Mouse (Mus musculus): ENCODE measurements at regions not wholly inside any gene's neighbourhood (a gene's known extent, or its start where the extent isn't known, plus 50 kb on each side); places are given as distances from the start of the nearest gene placed in this dataset.

DNA sequence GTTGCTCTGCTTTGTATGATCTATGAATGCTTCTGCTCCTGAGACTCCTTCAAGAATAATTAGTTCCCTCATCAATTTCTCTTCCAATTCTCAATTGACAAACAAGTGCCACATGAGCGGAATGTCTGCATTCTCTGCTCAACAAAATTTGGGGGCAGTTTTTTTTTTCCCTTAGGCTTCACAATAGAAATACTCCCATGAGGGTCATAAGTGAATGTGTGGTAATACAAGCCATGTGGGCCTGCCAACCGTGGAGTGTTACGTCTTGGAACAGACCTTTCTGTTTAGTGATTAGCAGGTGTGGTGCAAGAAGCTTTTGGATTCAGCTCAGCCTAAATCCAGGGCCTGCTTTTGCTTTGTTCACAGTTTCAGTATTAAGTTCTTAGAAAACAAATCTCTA is 2232.6 kb downstream of the 9330182O14Rik start:
- no peak overlapping the region for H3K27ac ChIP-seq
- no peak overlapping the region for H3K9ac ChIP-seq (replicated peaks)
- TF ChIP-seq EP300 (IDR thresholded peaks at IDR 0.05; ENCODE audit: low read depth) (no peak), CTCF (IDR thresholded peaks at IDR 0.05; ENCODE audit: low read depth) (no peak)
- H3K4me2 ChIP-seq (ENCODE audit: low read depth): no peak overlapping the region
- no peaks in the 10 kb centered on the region for H3K4me1 ChIP-seq (replicated peaks; ENCODE audit: control insufficient read depth in 2 of 2, insufficient read depth in 2 of 2, low read length in 1 of 2)
- H3K4me3 ChIP-seq (ENCODE audit: insufficient read depth in 1 of 2, low read depth in 2 of 2, low read length in 2 of 2): no peak overlapping the region
- no peaks in the 10 kb centered on the region for H3K27me3 ChIP-seq (ENCODE audit: control insufficient read depth, insufficient read depth, low read length)
- no peaks in the 10 kb centered on the region for H3K36me3 ChIP-seq (replicated peaks; ENCODE audit: control insufficient read depth, insufficient read depth, low read depth)
- 64% methylated on average over 3 of the region's 3 CpGs for WGBS (ENCODE audit: insufficient replicate concordance)
- ATAC-seq (ENCODE audit: insufficient read depth): no peak
- no peaks in the 10 kb centered on the region for H3K9me3 ChIP-seq (ENCODE audit: control insufficient read depth, low read length)
- DNase-seq (ENCODE audit: low read depth in 3 of 3, low spot score in 3 of 3): no peak

DNA sequence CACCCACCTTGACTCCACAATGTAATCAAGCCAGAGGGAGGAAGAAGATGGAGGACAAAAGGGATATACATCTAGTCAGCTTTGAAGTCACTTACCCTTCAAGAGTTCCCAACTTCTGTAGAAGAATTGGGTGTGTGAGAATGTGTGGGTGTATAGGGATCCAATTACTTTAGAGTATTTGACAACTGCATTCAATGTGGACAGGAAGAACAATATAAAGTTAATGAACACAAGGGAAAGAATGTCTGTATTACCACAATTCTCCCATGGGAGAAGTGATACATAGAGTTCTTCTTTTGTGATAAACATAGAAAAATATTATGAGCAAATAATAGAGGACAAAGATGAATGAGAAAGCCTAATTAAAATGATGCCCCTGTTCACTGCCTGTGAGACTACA is 2235.4 kb downstream of the 9330182O14Rik start:
- H3K4me1 ChIP-seq (replicated peaks; ENCODE audit: control insufficient read depth in 2 of 2, insufficient read depth in 2 of 2, low read length in 1 of 2): no peaks in the 10 kb centered on the region
- H3K36me3 ChIP-seq (replicated peaks; ENCODE audit: control insufficient read depth, insufficient read depth, low read depth): no peaks in the 10 kb centered on the region
- H3K27ac ChIP-seq: no peak overlapping the region
- H3K9me3 ChIP-seq (ENCODE audit: control insufficient read depth, low read length): no peaks in the 10 kb centered on the region
- no peak for ATAC-seq (ENCODE audit: insufficient read depth)
- no peak overlapping the region for H3K4me2 ChIP-seq (ENCODE audit: low read depth)
- no peak overlapping the region for H3K9ac ChIP-seq (replicated peaks)
- no peak for DNase-seq (ENCODE audit: low read depth in 3 of 3, low spot score in 3 of 3)
- no peak overlapping the region for H3K4me3 ChIP-seq (ENCODE audit: insufficient read depth in 1 of 2, low read depth in 2 of 2, low read length in 2 of 2)
- no peak for TF ChIP-seq EP300 (IDR thresholded peaks at IDR 0.05; ENCODE audit: low read depth)
- TF ChIP-seq CTCF (IDR thresholded peaks at IDR 0.05; ENCODE audit: low read depth): no peak
- H3K27me3 ChIP-seq (ENCODE audit: control insufficient read depth, insufficient read depth, low read length): no peaks in the 10 kb centered on the region

DNA sequence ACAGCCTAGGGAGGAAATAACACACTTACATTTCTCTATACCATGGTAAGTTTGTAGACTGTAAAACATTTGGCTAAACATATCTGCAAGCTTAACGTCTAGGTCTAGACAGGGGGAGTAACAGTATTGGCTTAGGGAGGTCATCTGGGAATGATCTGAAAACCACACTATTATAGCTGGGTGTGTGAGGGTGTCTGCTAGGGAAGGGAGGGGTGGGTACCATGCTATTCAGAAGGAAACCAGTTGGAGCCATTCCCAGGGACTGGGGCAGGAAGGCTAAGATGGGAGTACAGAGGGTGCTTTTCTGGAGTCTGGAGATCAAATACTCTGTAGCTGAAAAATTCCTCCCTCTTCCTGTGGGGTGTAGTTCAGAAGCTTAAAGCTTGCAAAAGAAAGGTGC is 2235.9 kb downstream of the 9330182O14Rik start:
- no peak for ATAC-seq (ENCODE audit: insufficient read depth)
- H3K36me3 ChIP-seq (replicated peaks; ENCODE audit: control insufficient read depth, insufficient read depth, low read depth): no peaks in the 10 kb centered on the region
- H3K4me1 ChIP-seq (replicated peaks; ENCODE audit: control insufficient read depth in 2 of 2, insufficient read depth in 2 of 2, low read length in 1 of 2): no peaks in the 10 kb centered on the region
- no peak for TF ChIP-seq CTCF (IDR thresholded peaks at IDR 0.05; ENCODE audit: low read depth)
- TF ChIP-seq EP300 (IDR thresholded peaks at IDR 0.05; ENCODE audit: low read depth): no peak
- H3K27me3 ChIP-seq (ENCODE audit: control insufficient read depth, insufficient read depth, low read length): no peaks in the 10 kb centered on the region
- 50% methylated on average over 1 of the region's 1 CpGs for WGBS (ENCODE audit: insufficient replicate concordance)
- no peak overlapping the region for H3K27ac ChIP-seq
- H3K4me3 ChIP-seq (ENCODE audit: insufficient read depth in 1 of 2, low read depth in 2 of 2, low read length in 2 of 2): no peak overlapping the region
- H3K9me3 ChIP-seq (ENCODE audit: control insufficient read depth, low read length): no peaks in the 10 kb centered on the region
- DNase-seq (ENCODE audit: low read depth in 3 of 3, low spot score in 3 of 3): no peak
- no peak overlapping the region for H3K4me2 ChIP-seq (ENCODE audit: low read depth)
- no peak overlapping the region for H3K9ac ChIP-seq (replicated peaks)

DNA sequence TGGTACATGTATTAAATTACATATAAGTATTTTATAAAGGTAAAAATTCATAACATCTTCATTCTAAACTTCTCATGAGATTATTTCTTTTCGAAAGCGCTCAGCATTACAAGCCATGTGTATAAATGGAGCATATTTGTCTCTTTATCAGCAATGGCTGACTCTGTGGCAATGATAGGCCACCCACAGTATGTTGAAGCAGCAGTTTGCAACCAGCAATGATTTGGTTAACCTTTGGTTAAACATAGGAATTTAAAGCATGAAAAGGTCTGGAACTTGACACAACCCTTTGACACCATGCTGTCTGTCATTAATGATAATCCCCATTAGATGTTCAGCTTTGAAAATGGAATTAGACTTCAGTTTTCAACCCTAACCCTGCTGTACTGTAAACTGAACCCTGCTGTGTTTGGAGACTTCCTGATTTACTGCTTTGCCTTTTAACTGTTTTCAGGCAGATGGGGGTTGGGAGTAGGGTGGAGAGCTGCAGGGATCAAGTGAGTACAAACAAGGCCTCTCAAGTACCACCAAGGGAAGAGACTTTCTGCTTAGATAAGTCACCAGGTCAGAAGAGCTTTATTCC is 2238.6 kb downstream of the 9330182O14Rik start:
- Histone ChIP-seq H3K4me1 (replicated peaks; ENCODE audit: control insufficient read depth in 2 of 2, insufficient read depth in 2 of 2, low read length in 1 of 2) (no peaks in the 10 kb centered on the region), H3K27me3 (ENCODE audit: control insufficient read depth, insufficient read depth, low read length) (no peaks in the 10 kb centered on the region), H3K27ac (no peak overlapping the region), H3K36me3 (replicated peaks; ENCODE audit: control insufficient read depth, insufficient read depth, low read depth) (no peaks in the 10 kb centered on the region), H3K4me3 (ENCODE audit: insufficient read depth in 1 of 2, low read depth in 2 of 2, low read length in 2 of 2) (no peak overlapping the region), H3K4me2 (ENCODE audit: low read depth) (no peak overlapping the region), H3K9me3 (ENCODE audit: control insufficient read depth, low read length) (no peaks in the 10 kb centered on the region), H3K9ac (replicated peaks) (no peak overlapping the region)
- no peak for TF ChIP-seq EP300 (IDR thresholded peaks at IDR 0.05; ENCODE audit: low read depth)
- no peak for TF ChIP-seq CTCF (IDR thresholded peaks at IDR 0.05; ENCODE audit: low read depth)
- ATAC-seq (ENCODE audit: insufficient read depth) (no peak), DNase-seq (ENCODE audit: low read depth in 3 of 3, low spot score in 3 of 3) (no peak)
- 65% methylated on average over 2 of the region's 2 CpGs for WGBS (ENCODE audit: insufficient replicate concordance)
